Mouse (Mus musculus) thymus, postnatal 4 days (tissue): Measurements from ENCODE around the gene Tex2.
"Not testable (repeated sequence)": the region's sequence is repeated elsewhere in the genome, so short reads cannot be mapped to it uniquely, and the experiment has no call there.

Source experiments
- DNase-seq: peaks from one replicate; pipeline ENCODE4 v3.0.0; 2021

Gene Tex2

GRCm38 (mm10) chr11:106577624-106578355, 35.4 kb downstream of the Tex2 start:
- not testable (repeated sequence) for DNase-seq

DNA sequence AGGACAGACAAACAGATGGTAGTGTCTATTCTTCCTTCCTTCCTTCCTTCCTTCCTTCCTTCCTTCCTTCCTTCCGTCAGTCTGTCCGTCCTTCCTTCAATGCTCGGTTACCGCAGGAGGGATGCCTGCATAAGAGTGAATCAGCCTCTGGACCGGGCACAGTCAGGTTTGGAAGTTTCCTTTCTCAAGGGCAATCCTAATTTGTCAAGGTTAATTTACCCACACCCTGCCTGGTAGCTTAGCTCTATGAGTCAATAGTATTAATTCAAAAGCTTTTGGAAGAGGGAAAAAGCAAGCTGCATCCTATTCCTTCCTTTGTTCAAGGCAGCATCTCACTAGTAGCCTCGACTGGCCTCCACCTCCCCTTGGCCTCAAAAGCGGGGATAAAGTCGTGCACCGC, 38.8 kb downstream of the Tex2 start:
- no peak for DNase-seq

GRCm38 (mm10) chr11:106573476-106574240, 39.6 kb downstream of the Tex2 start:
- no peak for DNase-seq

GRCm38 (mm10) chr11:106572958-106573357, 40.3 kb downstream of the Tex2 start:
- no peak for DNase-seq

- DNase-seq, result no peak
These were observed 41.0 kb downstream of the Tex2 start for GRCm38 (mm10) chr11:106572020-106572782.

DNA sequence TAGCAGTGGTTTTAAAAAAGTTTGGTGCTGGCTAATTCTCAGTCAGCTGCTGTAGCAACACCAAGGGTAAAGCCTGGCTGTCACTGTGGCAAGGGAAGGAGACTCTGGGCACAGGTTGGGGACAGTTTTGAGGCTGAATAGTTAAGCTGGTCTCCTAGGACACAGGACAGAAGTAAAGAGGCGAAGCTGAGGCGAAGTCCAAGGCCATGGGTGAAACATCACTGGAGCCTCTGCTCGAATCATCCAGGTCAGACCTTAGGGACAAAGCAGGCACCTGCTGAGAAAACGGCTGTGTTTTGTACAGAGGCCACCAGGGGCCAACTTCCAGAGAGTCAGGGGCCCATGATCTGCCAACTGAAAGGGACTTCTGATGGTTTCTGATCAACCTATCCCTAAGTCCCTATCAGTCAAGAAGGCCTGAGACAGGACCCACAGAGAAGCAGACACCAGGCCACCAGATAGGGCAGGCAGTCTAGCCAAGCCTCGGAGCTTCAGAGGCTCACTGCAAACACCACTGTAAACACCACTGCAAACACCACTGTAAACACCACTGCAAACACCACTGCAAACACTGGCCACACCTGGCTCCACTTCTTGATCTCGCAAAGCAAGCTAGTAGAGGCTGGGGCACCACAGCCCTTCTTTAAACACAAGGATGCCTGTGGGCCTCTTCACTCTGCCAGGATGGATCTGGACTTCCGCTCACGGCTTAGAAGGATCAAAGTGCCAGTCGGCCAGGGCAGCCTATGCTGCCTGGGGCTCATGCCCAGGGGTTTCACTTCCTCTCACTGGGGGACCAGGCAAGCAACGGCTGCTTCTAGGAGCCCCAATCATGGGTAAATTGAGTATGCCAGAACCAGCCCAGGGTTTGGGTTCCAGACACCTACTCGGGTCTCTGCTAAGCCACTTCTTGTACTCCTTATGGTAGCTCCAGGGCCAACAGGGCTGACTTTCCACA, 41.9 kb downstream of the Tex2 start:
- no peak for DNase-seq

GRCm38 (mm10) chr11:106568329-106568960, 44.8 kb downstream of the Tex2 start:
- no peak for DNase-seq

GRCm38 (mm10) chr11:106566040-106566785, 47.0 kb downstream of the Tex2 start:
- DNase-seq, result no peak

DNA sequence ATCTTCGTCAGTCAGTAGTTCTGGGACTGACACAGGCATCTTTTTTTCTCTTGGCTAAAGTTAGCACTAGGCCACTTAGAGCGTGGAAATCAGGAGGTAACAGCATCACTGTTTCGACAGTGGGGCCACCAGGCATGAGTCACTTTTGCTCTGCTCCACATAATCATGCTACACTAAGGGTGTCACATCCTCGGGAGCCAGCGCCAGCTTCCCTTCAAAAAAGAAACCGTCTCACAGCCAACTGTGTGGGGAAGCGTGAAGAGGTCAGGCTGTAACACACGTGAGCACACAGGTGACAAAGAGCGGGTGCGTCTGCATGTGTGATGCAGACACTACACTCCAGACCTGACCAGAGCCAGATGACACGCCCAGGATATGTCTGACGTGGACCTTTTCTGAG, 49.0 kb downstream of the Tex2 start:
- DNase-seq, result peak; percentile 28

DNA sequence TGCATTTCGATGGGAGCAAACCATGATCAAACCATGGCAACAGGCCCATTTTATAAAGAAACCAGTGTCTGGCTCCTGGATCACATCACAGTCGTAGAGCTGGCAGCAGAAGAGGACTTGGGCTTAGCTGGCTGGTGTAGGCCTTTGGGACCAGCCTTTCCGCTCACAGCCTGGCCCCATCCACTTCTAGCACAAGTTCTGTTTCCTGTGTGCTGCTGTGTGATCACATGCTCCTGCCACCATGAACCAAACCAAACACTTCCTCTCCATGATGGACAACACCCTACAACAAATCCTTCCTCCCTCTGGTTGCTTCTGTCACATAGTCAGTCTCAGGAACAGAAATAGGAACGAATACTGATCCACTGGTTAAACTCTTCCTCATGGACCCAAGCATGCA, 50.5 kb downstream of the Tex2 start:
- DNase-seq, result no peak

DNA sequence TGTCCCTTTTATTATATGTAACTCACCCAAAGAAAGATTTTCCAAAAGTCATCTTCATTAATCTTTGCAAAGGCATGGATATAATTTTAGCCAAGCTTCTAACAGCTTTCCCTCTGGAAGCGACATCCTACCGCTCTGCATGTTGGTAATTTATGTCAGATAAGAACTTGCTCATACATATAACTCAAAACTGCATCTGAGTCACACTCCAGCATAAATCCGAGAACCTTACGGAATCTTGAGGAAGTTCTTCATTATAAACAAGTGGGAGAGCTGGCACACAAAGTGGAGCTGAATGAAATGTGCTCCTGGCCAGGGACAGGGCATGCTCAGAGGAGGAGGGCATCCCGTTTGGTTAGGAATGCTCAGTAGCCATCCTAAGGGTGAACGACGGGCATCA, 53.5 kb downstream of the Tex2 start:
- no peak for DNase-seq

GRCm38 (mm10) chr11:106558008-106558407, 55.2 kb downstream of the Tex2 start:
- no peak for DNase-seq

- DNase-seq, result no peak
These were observed 55.8 kb downstream of the Tex2 start for GRCm38 (mm10) chr11:106557398-106557797.

DNA sequence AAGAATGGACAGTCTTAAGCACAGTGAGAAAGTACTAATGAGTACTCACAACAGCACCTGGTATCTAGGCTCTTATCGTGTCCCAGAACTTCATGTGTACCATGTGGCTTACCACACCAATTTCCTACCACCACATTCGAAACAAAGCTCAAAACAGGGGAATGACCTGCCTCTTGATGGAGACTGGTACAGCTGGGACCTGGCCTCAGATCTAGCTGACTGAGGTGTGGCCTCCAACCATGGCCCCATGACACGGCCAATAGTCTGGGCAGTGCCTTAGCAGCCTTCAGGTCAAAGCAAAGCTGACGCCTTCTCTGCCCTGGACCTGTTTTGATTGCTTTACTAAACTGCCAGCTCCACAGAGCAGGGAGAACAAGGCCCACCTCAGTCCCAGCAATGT, 56.5 kb downstream of the Tex2 start:
- no peak for DNase-seq

GRCm38 (mm10) chr11:106555805-106556615, 57.2 kb downstream of the Tex2 start:
- DNase-seq, result no peak

DNA sequence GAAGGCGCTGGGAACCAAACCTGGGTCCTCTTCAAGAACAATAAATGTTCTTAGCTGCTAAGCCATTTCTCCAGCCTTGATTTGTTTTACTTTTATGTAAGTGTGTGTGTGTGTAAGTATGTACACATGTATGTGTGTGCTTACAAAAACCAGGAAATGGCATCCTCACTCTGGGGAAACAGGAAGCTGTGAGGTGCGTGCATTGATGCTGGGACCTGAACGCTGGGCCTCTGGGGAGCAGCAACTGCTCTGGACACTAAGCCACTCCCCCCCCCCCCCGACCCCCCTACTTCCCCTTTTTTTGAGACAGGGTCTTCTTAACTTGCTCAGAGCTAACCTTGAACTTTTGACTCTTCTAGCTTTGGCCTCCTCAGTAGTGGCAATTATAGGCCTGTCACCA, 62.8 kb downstream of the Tex2 start:
- no peak for DNase-seq

DNA sequence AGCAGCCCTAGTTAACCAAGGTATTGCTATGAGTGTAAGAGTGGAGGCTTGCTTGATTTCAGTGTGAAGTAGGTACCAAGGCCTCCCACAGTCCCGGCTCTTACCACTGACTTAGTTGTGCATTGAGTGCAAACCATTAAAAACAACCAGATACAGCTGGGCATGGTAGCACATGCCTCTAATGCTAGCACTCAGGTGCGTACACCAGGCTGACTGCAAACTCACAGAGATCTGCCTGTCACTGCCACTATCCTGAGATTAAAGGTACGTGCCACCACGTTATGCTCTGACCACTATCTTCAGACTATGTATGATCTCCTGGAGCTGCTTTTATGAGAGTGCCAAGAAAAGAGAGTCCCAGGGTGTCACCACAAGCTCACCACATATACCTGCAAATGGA, 67.1 kb downstream of the Tex2 start:
- DNase-seq, result no peak

DNA sequence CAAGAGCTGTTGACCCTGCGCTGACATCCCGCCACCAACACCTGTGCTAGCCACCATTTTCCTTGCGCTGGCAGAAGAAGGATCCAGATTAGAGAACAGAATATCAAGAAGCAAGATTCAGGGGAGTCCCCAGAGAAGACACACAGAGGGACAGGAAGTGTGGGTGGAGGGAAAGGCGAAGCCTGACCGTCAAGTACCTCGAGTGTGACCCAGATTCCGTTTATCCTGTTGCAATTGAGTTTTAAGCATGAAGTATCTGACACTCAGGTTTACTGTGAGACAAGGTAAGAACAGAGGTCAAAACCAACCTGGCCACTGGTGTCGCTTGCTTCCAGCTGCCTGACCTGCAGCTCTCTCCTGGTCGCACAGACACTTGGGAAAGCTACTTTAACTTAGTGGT, 68.3 kb downstream of the Tex2 start:
- peak; percentile 50 for DNase-seq

- peak; percentile 49 for DNase-seq
These were observed 69.1 kb downstream of the Tex2 start for GRCm38 (mm10) chr11:106544133-106544532.

DNA sequence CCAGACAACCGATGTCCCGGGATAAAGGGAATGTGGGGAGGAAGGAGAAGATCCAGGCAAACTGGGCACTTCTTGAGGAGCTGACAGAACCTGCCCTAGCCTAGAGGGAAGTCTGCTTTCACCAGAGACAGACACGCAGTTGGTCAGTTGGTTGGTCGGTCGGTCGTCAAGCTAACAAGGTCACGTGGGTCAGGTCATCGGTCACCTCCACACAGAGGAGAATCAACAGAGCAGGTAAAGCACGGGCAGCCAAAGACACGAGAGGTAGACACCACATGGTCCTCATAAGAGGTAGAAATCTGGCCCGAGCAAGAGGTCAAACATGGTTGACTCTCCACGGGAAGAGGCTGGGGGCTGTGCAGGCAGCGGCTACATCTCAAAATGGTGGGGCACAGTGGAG, 70.2 kb downstream of the Tex2 start:
- DNase-seq, result no peak
